Mouse (Mus musculus) kidney, adult 2 months (tissue): ENCODE measurements around the gene Gm9045. TPM values are rescaled to one million over a fixed set of nuclear protein-coding genes. Genes with fewer than 3 reads are reported as not detected.
"Not testable (repeated sequence)": the region's sequence is repeated elsewhere in the genome, so short reads cannot be mapped to it uniquely, and the experiment has no call there.

Experiments
- DNase-seq: peaks from one replicate; pipeline ENCODE4 v3.0.0; 2021
- H3K27ac ChIP-seq: fragments of 200-500 bp; 2 replicates; pipeline ENCODE4 v1.5.1; 2012; ENCODE audit warnings: low read depth, low read length, control low read depth, inconsistent platforms; ENCODE audit not compliant: insufficient read depth
- H3K27me3 ChIP-seq: fragments of 200-500 bp; replicated peaks from 2 replicates; pipeline ENCODE4 v1.6.1; 2012; ENCODE audit warnings: mild to moderate bottlenecking, moderate library complexity, low read length, inconsistent platforms; ENCODE audit not compliant: control insufficient read depth, insufficient read depth
- H3K36me3 ChIP-seq: fragments of 200-500 bp; 2 replicates; pipeline ENCODE4 v1.6.1; 2012; ENCODE audit warnings: mild to moderate bottlenecking, moderate library complexity, low read length, inconsistent platforms; ENCODE audit not compliant: control insufficient read depth, insufficient read depth
- H3K4me1 ChIP-seq: fragments of 200-500 bp; 2 replicates; pipeline ENCODE4 v1.6.1; 2011; ENCODE audit warnings: low read length; ENCODE audit not compliant: control insufficient read depth, insufficient read depth
- H3K4me3 ChIP-seq: fragments of 200-500 bp; 2 replicates; pipeline ENCODE4 v1.5.1; 2011; ENCODE audit warnings: mild to moderate bottlenecking, low read depth, low read length, control low read depth; ENCODE audit not compliant: insufficient read depth
- CTCF ChIP-seq: fragments of 200-500 bp; conservative IDR thresholded peaks from 2 replicates; pipeline ENCODE4 v1.5.1; 2011; ENCODE audit warnings: low read depth, mild to moderate bottlenecking, control low read depth, low read length, moderate library complexity, mixed read lengths; ENCODE audit not compliant: insufficient read depth, insufficient read length
- POLR2A ChIP-seq: fragments of 200-500 bp; IDR thresholded peaks from one replicate; pipeline ENCODE4 v1.6.1; 2011; ENCODE audit warnings: low read depth, low read length, control low read depth
- WGBS: fragments of 180-500 bp; shearing (Covaris S2); methylation state at CpG from one replicate; pipeline ENCODE4 v1.1.7; 2018; 5-methylcytosine and 5-hydroxymethylcytosine counted together
- polyA plus RNA-seq: library from polyadenylated mRNA; depleted of rRNA; stranded (reverse); fragments of >200 nt; gene quantifications from 2 replicates; pipeline ENCODE4 v1.2.3, GENCODE M21; 2012; rRNA removed

Gene Gm9045
- polyA plus RNA-seq, result not detected in 2 replicates

DNA sequence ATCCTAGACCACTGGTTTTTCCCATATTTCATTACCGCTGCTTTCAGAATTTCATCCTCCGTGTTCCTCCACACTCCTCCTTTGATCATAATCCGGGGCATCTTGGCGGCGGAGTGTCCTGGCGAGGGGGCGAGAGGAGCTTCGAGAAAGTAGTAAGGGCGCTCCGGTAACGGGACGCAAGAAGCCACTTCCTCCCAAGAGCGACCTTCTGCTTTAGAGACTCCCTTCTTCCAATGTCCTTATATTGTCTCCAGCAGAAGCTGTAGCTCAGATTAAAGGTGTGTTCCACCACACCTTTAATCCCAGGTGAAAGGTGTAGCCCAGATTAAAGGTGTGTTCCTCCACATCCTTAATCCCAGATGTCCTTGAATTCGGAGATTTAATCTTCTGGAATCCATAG, at the start of gene Gm9045:
TSS of gene Gm9045 (minus strand) at position 101 of the 400 bp plus-strand sequence.
- WGBS, result no CpG with 5 or more reads among the region's 14 CpGs
- not testable (repeated sequence) for H3K36me3 ChIP-seq, H3K27ac ChIP-seq, H3K4me3 ChIP-seq, DNase-seq, H3K27me3 ChIP-seq, H3K4me1 ChIP-seq

DNA sequence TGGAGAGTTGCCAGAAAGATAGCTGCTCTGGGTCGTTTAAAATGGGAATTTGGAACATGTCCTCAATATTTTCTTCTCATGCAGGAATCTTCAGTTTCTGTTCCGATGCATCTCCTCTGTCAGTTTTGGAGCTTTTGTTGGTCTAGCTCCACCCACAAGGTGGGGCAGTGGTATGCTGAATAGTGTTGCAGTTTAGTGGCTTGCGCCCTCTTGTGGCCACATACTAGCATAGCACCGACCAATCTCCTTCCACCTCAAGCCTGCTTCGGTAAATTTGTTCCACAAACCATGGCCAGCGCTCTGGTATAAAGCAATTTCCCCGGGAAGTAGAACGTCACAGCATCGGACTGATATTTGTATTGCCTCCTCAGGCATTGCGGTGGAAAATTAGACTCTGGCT, 32.8 kb upstream of the Gm9045 start:
- TF ChIP-seq POLR2A (no peak), CTCF (peak; percentile 97)
- Histone ChIP-seq H3K27me3 (no peaks in the 10 kb centered on the region), H3K4me3 (no peak overlapping the region), H3K36me3 (no peaks in the 10 kb centered on the region), H3K27ac (no peak overlapping the region), H3K4me1 (no peaks in the 10 kb centered on the region)
- DNase-seq, result peak; percentile 77
- 2% methylated on average over 10 of the region's 10 CpGs for WGBS

DNA sequence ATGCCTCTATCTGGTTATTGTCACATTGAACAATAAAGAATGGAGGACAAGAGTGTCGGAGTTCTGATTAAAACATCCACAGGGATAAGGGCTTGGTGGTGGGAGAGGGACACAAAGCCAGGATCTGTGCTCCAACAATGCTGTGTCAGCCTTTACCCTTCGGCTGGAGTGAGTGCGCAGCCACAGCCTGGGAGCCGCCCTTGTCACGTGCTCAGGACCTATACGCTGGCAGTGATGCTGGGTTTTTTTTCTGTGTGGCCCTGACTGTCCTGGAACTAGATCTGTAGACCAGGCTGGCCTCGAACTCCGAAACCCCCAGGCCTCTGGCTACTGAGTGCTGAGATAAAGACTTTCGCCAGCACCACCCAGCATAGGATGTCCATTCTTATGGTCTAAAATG, 31.9 kb upstream of the Gm9045 start:
- Histone ChIP-seq H3K4me3 (no peak overlapping the region), H3K4me1 (no peaks in the 10 kb centered on the region), H3K36me3 (no peaks in the 10 kb centered on the region), H3K27ac (no peak overlapping the region), H3K27me3 (no peaks in the 10 kb centered on the region)
- TF ChIP-seq POLR2A (no peak), CTCF (no peak)
- 92% methylated on average over 9 of the region's 9 CpGs for WGBS
- DNase-seq, result no peak

DNA sequence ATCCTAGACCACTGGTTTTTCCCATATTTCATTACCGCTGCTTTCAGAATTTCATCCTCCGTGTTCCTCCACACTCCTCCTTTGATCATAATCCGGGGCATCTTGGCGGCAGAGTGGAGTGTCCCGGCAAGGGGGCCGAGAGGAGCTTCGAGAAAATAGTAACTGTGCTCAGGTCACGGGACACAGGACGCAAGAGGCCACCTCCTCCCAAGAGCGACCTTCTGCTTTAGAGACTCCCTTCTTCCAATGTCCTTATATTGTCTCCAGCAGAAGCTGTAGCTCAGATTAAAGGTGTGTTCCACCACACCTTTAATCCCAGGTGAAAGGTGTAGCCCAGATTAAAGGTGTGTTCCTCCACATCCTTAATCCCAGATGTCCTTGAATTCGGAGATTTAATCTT, 16.4 kb upstream of the Gm9045 start, which contains the start of gene Gm9049:
TSS of gene Gm9049 (minus strand) at position 101 of the 400 bp plus-strand sequence.
- DNase-seq, result not testable (repeated sequence)

DNA sequence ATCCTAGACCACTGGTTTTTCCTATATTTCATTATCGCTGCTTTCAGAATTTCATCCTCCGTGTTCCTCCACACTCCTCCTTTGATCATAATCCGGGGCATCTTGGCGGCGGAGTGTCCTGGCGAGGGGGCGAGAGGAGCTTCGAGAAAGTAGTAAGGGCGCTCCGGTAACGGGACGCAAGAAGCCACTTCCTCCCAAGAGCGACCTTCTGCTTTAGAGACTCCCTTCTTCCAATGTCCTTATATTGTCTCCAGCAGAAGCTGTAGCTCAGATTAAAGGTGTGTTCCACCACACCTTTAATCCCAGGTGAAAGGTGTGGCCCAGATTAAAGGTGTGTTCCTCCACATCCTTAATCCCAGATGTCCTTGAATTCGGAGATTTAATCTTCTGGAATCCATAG, 10.9 kb upstream of the Gm9045 start, which contains the start of gene Gm9048:
TSS of gene Gm9048 (minus strand) at position 101 of the 400 bp plus-strand sequence.
- H3K27me3 ChIP-seq, H3K4me3 ChIP-seq, H3K4me1 ChIP-seq, DNase-seq, H3K36me3 ChIP-seq, H3K27ac ChIP-seq: not testable (repeated sequence)
- no CpG with 5 or more reads among the region's 14 CpGs for WGBS

More for the DNA sequence above, 16.4 kb upstream of the Gm9045 start, which contains the start of gene Gm9049:
- not testable (repeated sequence) for H3K27me3 ChIP-seq, H3K4me1 ChIP-seq, H3K4me3 ChIP-seq, H3K27ac ChIP-seq, H3K36me3 ChIP-seq
- whole genome bisulfite sequencing, result 100% methylated on average over 1 of the region's 11 CpGs

DNA sequence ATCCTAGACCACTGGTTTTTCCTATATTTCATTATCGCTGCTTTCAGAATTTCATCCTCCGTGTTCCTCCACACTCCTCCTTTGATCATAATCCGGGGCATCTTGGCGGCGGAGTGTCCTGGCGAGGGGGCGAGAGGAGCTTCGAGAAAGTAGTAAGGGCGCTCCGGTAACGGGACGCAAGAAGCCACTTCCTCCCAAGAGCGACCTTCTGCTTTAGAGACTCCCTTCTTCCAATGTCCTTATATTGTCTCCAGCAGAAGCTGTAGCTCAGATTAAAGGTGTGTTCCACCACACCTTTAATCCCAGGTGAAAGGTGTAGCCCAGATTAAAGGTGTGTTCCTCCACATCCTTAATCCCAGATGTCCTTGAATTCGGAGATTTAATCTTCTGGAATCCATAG, 5.5 kb upstream of the Gm9045 start, which contains the start of gene Gm9046:
TSS of gene Gm9046 (minus strand) at position 101 of the 400 bp plus-strand sequence.
- not testable (repeated sequence) for H3K36me3 ChIP-seq, H3K27ac ChIP-seq
- WGBS, result no CpG with 5 or more reads among the region's 14 CpGs

DNA sequence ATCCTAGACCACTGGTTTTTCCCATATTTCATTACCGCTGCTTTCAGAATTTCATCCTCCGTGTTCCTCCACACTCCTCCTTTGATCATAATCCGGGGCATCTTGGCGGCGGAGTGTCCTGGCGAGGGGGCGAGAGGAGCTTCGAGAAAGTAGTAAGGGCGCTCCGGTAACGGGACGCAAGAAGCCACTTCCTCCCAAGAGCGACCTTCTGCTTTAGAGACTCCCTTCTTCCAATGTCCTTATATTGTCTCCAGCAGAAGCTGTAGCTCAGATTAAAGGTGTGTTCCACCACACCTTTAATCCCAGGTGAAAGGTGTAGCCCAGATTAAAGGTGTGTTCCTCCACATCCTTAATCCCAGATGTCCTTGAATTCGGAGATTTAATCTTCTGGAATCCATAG, 5.3 kb downstream of the Gm9045 start, which contains the start of gene Gm9044:
TSS of gene Gm9044 (minus strand) at position 101 of the 400 bp plus-strand sequence.
- DNase-seq, H3K4me1 ChIP-seq, H3K27me3 ChIP-seq, H3K27ac ChIP-seq, H3K36me3 ChIP-seq, H3K4me3 ChIP-seq: not testable (repeated sequence)
- WGBS, result no CpG with 5 or more reads among the region's 14 CpGs

More for the DNA sequence above, 5.5 kb upstream of the Gm9045 start, which contains the start of gene Gm9046:
- not testable (repeated sequence) for DNase-seq, H3K27me3 ChIP-seq, H3K4me1 ChIP-seq, H3K4me3 ChIP-seq

DNA sequence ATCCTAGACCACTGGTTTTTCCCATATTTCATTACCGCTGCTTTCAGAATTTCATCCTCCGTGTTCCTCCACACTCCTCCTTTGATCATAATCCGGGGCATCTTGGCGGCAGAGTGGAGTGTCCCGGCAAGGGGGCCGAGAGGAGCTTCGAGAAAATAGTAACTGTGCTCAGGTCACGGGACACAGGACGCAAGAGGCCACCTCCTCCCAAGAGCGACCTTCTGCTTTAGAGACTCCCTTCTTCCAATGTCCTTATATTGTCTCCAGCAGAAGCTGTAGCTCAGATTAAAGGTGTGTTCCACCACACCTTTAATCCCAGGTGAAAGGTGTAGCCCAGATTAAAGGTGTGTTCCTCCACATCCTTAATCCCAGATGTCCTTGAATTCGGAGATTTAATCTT, 10.8 kb downstream of the Gm9045 start, which contains the start of gene Gm9040:
TSS of gene Gm9040 (minus strand) at position 101 of the 400 bp plus-strand sequence.
- not testable (repeated sequence) for H3K36me3 ChIP-seq, DNase-seq, H3K27me3 ChIP-seq, H3K4me1 ChIP-seq, H3K27ac ChIP-seq, H3K4me3 ChIP-seq
- WGBS, result no CpG with 5 or more reads among the region's 11 CpGs
